Mouse (Mus musculus): ENCODE measurements around the gene Ttc13. TPM values are rescaled to one million over a fixed set of nuclear protein-coding genes. Genes with fewer than 3 reads are reported as not detected.

Ttc13 gene
- polyA plus RNA-seq (2016; fragmentation: Nextera tagmentation; extraction: Ambion mirVana): 43.7 and 44.6 TPM in 2 replicates

DNA sequence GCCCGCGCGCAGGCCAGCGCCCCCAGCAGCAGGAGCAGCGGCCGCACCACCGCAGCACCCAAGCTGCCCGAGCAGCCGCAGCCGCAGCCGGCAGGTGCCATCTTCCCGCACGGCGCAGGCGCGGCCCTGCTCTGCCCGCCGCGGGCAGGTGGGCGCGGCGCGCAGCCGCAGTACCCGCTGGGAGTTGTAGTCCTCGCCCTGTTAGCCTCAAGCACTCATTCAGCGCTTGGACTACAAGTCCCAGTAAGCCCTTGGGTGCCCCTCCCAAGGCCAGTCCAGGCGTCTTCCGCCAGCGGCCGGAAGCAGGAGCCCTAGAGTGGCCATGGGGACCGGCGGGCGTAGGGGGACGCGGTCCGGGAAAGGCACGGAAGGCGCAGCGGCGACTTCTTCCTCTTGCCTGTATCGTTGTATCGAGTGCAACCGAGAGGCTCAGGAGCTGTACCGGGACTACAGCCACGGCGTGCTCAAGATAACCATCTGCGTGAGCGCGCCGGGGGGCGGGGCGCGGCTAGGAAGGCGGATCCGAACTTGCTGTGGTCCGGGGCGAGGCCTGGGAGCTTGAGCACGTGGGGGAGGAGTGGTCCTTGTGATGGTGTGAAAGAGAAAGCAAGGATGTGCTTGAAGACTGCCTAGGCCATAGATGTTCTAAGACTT is at the start of gene Ttc13, which contains the start of gene Arv1:
Gene Ttc13, minus strand, starts transcription at position 122 of the 654 bp plus-strand sequence.
Gene Arv1, plus strand, starts transcription at position 278 of the 654 bp plus-strand sequence.
- peak within 1 kb of the TSS; percentile 90 for H3K27ac ChIP-seq
- H3K4me1 ChIP-seq: peaks cover 29% of the 10 kb centered on the region
- peaks cover 18% of the 10 kb centered on the region for H3K36me3 ChIP-seq
- no peaks in the 10 kb centered on the region for H3K9me3 ChIP-seq
- peak within 1 kb of the TSS; percentile 96 for H3K4me3 ChIP-seq
- peak; percentile 99 for DNase-seq (ENCODE audit: low spot score)
- no peaks in the 10 kb centered on the region for H3K27me3 ChIP-seq (ENCODE audit: insufficient read depth, poor library complexity, severe bottlenecking)
- 0% methylated on average over 59 of the region's 59 CpGs for WGBS

DNA sequence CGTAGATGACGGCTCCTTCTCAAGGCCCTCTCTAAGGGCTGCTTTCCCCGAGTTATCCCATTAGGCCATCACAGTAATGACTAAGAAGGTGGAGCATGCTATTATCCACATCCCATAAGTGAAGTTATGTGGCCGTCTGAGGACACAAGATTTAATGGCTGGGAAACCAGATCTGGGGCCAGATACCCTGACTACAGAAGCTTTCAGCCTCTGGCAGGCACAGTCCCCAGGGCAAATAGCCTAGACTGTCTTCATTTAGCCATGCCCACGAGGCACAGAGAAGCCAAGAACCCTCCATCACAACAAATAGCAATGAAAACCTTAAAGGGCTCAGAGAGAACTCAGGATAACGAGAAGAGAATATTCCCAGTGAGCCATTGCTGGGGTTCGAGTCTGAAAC is 41.3 kb upstream of the Ttc13 start:
- DNase-seq (ENCODE audit: low spot score): no peak
- no peak overlapping the region for H3K27ac ChIP-seq
- H3K36me3 ChIP-seq: no peaks in the 10 kb centered on the region
- H3K9me3 ChIP-seq: no peaks in the 10 kb centered on the region
- H3K4me3 ChIP-seq: no peak overlapping the region
- no peaks in the 10 kb centered on the region for H3K27me3 ChIP-seq (ENCODE audit: insufficient read depth, poor library complexity, severe bottlenecking)
- no peaks in the 10 kb centered on the region for H3K4me1 ChIP-seq
- WGBS: 67% methylated on average over 7 of the region's 7 CpGs

DNA sequence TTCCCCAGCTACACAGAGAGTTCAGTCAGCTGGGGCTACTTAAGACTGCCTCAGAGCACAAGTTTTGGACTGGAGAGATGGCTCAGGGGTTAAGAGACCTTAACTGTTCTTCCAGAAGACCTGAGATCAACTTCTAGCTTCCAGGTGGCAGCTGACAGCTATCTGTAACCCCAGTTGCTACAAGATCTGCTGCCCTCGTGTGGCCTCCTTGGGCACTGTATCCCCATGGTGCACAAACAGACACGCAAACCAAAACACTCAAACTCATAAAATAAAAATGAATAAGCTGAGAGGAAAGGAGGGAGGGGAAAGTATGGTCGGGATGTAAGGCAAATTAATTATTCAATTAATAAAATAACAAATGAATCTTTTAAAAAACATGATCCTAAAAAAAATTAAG is 36.8 kb upstream of the Ttc13 start:
- no peak overlapping the region for H3K27ac ChIP-seq
- no peak overlapping the region for H3K4me3 ChIP-seq
- no peak for DNase-seq (ENCODE audit: low spot score)
- no peaks in the 10 kb centered on the region for H3K36me3 ChIP-seq
- H3K4me1 ChIP-seq: peaks cover 12% of the 10 kb centered on the region
- H3K27me3 ChIP-seq (ENCODE audit: insufficient read depth, poor library complexity, severe bottlenecking): peaks cover 9% of the 10 kb centered on the region; the same call in 1 of the 2 replicates
- no peaks in the 10 kb centered on the region for H3K9me3 ChIP-seq
- WGBS: 36% methylated on average over 3 of the region's 3 CpGs

DNA sequence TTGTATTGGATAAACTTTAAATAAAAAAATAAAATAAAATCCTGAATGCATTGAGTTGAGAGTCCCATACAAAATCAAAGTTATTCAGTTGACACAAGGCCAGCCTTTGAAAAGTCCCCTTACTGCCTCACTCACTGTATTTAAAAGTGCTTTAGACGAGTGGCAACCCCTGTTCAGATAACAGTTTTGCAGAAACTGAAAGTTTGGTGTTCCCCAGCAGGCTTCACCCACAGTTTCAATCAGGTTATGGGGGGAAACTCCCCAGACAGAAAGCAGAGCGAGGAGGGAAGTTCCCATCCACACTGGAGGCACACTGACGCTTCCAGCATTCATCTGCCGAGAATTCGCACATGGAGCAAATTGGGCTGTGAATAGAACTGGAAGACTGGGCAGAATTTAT is 34.8 kb upstream of the Ttc13 start:
- Histone ChIP-seq H3K27me3 (ENCODE audit: insufficient read depth, poor library complexity, severe bottlenecking) (peaks cover 26% of the 10 kb centered on the region), H3K27ac (no peak overlapping the region), H3K4me3 (no peak overlapping the region), H3K36me3 (no peaks in the 10 kb centered on the region), H3K9me3 (no peaks in the 10 kb centered on the region), H3K4me1 (peaks cover 23% of the 10 kb centered on the region)
- DNase-seq (ENCODE audit: low spot score): no peak
- WGBS: 61% methylated on average over 5 of the region's 5 CpGs

DNA sequence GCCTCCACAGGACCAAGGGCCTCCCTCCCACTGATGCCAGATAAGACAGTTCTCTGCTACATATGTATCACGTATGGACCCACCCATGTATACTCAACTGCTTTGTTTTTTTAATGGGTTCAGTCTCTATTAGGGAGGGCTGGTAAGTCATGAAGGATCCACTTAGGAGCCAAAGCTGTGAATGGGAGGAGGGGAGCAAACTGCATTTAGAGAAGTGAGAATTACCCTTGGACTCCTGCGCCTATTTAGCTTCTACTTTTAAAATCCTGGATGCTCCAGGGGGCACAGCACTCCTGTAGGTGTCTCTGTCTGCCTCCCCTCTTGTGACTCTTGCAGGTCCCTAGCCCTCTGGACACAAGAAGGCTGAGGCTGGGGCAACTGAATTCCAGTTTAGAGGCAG is 34.4 kb upstream of the Ttc13 start:
- Histone ChIP-seq H3K4me3 (no peak overlapping the region), H3K4me1 (peaks cover 28% of the 10 kb centered on the region), H3K36me3 (no peaks in the 10 kb centered on the region), H3K27ac (no peak overlapping the region), H3K9me3 (no peaks in the 10 kb centered on the region), H3K27me3 (ENCODE audit: insufficient read depth, poor library complexity, severe bottlenecking) (peaks cover 30% of the 10 kb centered on the region)
- no peak for DNase-seq (ENCODE audit: low spot score)
- WGBS: 45% methylated on average over 2 of the region's 2 CpGs

DNA sequence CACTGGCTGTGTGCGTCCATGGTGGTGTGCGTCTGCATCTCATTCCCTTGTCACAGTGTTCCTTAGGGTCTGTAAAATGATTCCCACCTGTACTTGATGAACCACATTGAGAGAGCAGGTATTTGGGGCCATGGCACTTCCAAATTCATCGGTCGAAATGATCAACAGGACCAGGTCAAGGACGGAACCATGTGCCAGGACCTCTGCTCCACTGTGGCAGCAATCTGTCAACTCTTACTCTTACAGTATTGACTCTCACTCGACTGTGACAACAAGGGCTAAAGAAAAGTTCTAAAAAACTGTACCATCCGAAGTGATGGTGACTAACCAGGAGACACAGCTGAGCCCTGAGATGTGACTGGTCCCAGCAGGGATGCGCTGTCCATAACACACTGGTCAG is 33.7 kb upstream of the Ttc13 start:
- 80% methylated on average over 8 of the region's 8 CpGs for WGBS
- no peak for DNase-seq (ENCODE audit: low spot score)

DNA sequence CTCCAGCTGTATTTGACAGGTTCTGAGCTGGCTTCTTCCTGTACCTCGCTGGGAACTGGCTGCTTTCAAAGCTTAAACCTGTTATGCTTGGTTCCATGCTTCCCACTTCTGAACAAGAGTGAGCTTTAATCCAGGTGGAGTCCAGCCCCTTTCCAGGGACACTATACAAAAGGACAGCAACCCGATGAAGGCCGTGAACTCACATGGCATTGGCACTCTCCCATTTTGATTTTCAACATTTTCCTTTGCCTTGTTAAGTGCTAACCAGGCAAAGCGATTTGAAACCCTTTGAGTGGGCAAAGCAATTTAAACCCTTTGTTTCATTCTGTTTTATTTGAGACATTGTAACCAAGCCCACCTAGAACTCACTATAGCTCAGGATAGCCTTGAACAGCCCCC is 33.0 kb upstream of the Ttc13 start:
- Histone ChIP-seq H3K4me1 (peaks cover 40% of the 10 kb centered on the region), H3K4me3 (no peak overlapping the region), H3K36me3 (no peaks in the 10 kb centered on the region), H3K9me3 (no peaks in the 10 kb centered on the region), H3K27me3 (ENCODE audit: insufficient read depth, poor library complexity, severe bottlenecking) (peaks cover 44% of the 10 kb centered on the region), H3K27ac (no peak overlapping the region)
- 43% methylated on average over 4 of the region's 4 CpGs for WGBS
- no peak for DNase-seq (ENCODE audit: low spot score)

More for the DNA sequence above, 33.7 kb upstream of the Ttc13 start:
- Histone ChIP-seq H3K27ac (no peak overlapping the region), H3K36me3 (no peaks in the 10 kb centered on the region), H3K4me3 (no peak overlapping the region), H3K9me3 (no peaks in the 10 kb centered on the region), H3K27me3 (ENCODE audit: insufficient read depth, poor library complexity, severe bottlenecking) (peaks cover 37% of the 10 kb centered on the region), H3K4me1 (peaks cover 33% of the 10 kb centered on the region)

DNA sequence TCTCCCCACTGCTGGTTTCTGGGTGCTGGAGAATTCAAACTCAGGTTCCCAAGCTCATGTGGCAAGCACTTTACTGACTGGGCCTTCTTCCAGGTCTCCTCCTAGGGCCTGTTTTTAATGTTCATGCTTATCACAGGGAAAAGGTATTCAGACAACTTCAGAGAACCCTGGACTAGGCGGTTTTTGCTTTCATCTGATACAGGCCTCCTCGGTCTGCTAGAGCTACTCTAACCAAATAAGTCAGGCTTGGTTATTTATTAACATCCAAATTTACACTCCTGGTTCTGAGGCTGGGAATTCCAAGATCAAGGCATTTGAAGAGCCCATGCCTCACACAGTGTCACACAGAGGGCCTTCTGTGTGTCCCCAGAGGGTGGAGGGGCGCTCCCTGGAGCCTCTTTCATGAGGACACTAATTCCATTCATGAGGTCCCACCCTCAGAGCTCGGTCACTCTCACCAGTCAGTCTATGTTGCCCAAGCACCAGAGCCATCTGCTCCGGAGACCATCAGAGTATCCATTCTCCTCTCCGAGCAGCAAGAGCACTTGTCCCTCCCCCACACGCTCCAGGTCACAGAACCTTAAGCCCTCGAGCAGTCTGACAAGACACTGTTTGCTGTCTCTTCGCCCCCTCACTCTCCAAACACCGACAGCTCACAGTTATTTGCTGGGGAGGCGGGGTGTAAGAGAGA is 32.5 kb upstream of the Ttc13 start:
- H3K36me3 ChIP-seq: no peaks in the 10 kb centered on the region
- H3K27me3 ChIP-seq (ENCODE audit: insufficient read depth, poor library complexity, severe bottlenecking): peaks cover 48% of the 10 kb centered on the region
- H3K4me1 ChIP-seq: peaks cover 42% of the 10 kb centered on the region
- WGBS: 17% methylated on average over 11 of the region's 11 CpGs
- no peak for DNase-seq (ENCODE audit: low spot score)
- no peak overlapping the region for H3K4me3 ChIP-seq
- H3K27ac ChIP-seq: no peak overlapping the region
- H3K9me3 ChIP-seq: no peaks in the 10 kb centered on the region

DNA sequence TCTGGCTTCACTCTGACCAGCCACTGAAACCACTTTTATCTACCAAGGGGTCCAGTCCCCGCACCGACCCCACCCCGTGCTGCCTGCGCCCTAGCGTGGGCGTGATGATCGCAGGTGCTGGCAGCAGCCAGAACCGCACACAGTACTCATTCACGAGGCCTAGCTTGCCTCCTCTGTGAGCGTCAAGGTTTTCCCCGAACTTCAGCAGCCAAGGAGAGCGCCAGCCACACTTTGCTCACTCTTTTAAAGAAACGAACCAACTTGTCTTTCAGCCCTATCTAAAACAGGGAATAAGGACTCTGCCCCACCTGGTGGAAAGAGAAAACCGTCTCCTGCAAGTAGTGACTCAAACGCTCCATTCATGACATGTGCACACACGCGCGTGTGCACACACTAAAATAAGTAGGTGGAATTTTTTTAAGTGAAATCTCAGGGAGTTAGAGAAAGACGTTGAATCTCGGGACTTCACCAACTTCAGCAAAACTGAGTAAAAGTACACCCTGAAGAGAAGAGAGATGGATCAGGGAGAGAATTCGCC is 30.6 kb upstream of the Ttc13 start:
- DNase-seq (ENCODE audit: low spot score): no peak
- peaks cover 42% of the 10 kb centered on the region for H3K4me1 ChIP-seq
- 36% methylated on average over 21 of the region's 21 CpGs for WGBS
- no peaks in the 10 kb centered on the region for H3K9me3 ChIP-seq
- H3K27ac ChIP-seq: peak overlapping the region; percentile 77; the same call in 1 of the 2 replicates
- H3K4me3 ChIP-seq: peak overlapping the region; percentile 82
- peaks cover 53% of the 10 kb centered on the region for H3K27me3 ChIP-seq (ENCODE audit: insufficient read depth, poor library complexity, severe bottlenecking)
- H3K36me3 ChIP-seq: no peaks in the 10 kb centered on the region

DNA sequence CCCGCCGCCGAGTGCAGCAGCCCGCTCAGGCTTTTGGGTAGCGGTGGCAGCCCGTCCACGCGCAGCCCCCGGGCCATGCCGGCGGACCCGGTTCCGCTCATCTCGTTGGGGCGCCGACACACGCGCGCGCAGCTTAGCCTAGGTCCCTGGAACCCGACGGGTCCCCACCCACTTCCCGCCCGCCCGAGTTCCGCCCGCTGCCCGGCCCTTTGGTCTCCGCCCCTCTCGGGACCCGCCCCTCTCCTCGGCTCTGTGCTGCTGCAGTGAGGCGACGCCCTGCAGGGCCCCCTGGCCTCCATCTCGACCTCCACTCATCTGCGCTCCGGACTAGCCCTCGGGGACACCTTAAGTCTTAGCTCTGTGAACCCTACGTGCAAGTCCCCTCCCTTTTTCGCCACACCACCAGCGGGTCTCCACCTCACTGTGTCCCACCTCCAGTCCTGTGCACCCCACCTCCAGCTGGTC is 30.0 kb upstream of the Ttc13 start, which contains the start of gene Fam89a:
Gene Fam89a, minus strand, starts transcription at position 124 of the 465 bp plus-strand sequence.
- Histone ChIP-seq H3K27me3 (ENCODE audit: insufficient read depth, poor library complexity, severe bottlenecking) (peaks cover 53% of the 10 kb centered on the region), H3K4me1 (peaks cover 42% of the 10 kb centered on the region), H3K9me3 (no peaks in the 10 kb centered on the region), H3K4me3 (peak within 1 kb of the TSS; percentile 82), H3K36me3 (no peaks in the 10 kb centered on the region), H3K27ac (peak within 1 kb of the TSS; percentile 77)
- peak; percentile 91 for DNase-seq (ENCODE audit: low spot score)
- under 1% methylated on average over 25 of the region's 41 CpGs for WGBS

DNA sequence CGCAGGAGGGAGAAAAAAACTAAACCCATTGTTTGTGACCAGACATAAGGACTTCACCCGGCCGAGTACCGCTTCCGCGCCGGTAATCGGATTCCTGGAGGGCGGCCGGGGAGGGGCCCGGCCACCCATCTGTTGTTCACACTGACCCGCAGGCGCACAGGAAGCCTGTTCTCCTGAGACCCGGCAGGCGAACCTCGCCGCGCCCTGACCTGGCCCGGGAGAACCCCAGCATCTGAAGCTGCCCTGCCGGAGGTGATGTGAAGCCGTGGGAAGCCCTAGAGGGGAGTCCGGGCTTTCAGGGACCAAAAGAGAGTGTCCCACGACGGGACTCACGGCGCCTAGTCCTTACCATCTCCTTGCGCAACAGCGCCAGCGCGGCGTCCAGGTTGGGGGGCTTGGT is 29.4 kb upstream of the Ttc13 start:
- DNase-seq (ENCODE audit: low spot score): peak; percentile 80
- Histone ChIP-seq H3K4me3 (peak overlapping the region; percentile 82), H3K27ac (peak overlapping the region; percentile 77), H3K36me3 (no peaks in the 10 kb centered on the region), H3K9me3 (no peaks in the 10 kb centered on the region), H3K4me1 (peaks cover 46% of the 10 kb centered on the region), H3K27me3 (ENCODE audit: insufficient read depth, poor library complexity, severe bottlenecking) (peaks cover 51% of the 10 kb centered on the region)
- 1% methylated on average over 31 of the region's 31 CpGs for WGBS

DNA sequence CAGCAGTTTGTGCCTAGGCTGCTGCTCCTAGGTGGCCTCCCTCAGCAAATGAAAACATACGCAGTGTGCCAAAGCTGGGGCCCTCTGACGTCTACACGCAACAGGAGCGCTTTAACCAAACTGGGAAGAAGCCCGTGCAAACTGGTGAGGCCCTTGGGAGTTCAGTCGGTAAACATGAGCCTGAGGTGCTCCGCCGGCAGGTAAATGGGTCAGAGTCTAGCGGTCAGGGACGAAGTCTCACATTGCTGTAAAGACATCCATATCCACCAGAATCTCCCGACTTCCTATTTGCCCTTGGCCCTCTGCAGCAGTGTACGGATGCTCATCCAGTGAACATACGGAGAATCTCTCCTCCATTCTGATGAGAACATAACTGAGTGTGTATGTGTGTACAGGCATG is 24.9 kb upstream of the Ttc13 start:
- 74% methylated on average over 13 of the region's 13 CpGs for WGBS
- Histone ChIP-seq H3K9me3 (no peaks in the 10 kb centered on the region), H3K36me3 (no peaks in the 10 kb centered on the region), H3K4me1 (peaks cover 34% of the 10 kb centered on the region), H3K27me3 (ENCODE audit: insufficient read depth, poor library complexity, severe bottlenecking) (peaks cover 27% of the 10 kb centered on the region), H3K4me3 (no peak overlapping the region), H3K27ac (no peak overlapping the region)
- DNase-seq (ENCODE audit: low spot score): no peak

DNA sequence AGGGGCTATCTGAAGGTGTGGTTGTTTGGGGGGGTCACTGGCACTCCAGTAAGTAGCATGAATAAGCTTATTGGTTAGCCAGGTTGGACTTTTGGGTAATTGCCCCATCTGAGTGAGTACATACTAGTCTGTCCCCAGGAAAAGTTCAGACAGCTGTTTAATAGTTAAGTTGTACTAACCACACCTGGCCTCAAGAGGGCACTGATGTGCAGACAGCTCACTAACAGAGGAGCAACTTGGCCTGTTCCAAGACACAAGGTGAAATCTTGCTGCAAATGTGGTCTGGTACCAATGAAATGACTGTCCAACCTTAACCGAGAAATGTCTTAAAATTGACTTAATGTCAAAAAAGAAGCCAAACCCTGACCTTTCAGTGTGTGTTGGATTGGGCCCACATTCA is 17.5 kb upstream of the Ttc13 start:
- H3K27me3 ChIP-seq (ENCODE audit: insufficient read depth, poor library complexity, severe bottlenecking): no peaks in the 10 kb centered on the region
- H3K9me3 ChIP-seq: no peaks in the 10 kb centered on the region
- H3K4me1 ChIP-seq: peaks cover 25% of the 10 kb centered on the region
- no peak for DNase-seq (ENCODE audit: low spot score)
- H3K36me3 ChIP-seq: peaks cover 34% of the 10 kb centered on the region
- H3K4me3 ChIP-seq: no peak overlapping the region
- no peak overlapping the region for H3K27ac ChIP-seq
- 72% methylated on average over 1 of the region's 1 CpGs for WGBS

All from heart, embryonic 10.5 days (tissue).